In genomic region chr2:90745740-90746537, GRCm38 (mm10) we compare ENCODE assay signal across 8 mouse cellular contexts. TPM values are rescaled to one million over a fixed set of nuclear protein-coding genes. Genes with fewer than 3 reads are reported as not detected.
A peak's percentile ranks its signal among the peaks of the same experiment; 100 is the strongest.
DNase-seq lines count a peak whose midpoint lies in the region; ATAC-seq lines count a peak whose summit lies in the region.

No protein-coding gene starts in this region.

- under 1% methylated on average over 54 of the region's 54 CpGs for WGBS in lung, embryonic 15.5 days
- under 1% methylated on average over 52 of the region's 54 CpGs for WGBS in embryonic facial prominence, embryonic 14.5 days
- WGBS in hindbrain, embryonic 16.5 days: under 1% methylated on average over 54 of the region's 54 CpGs

- H3K27me3 ChIP-seq in lung, embryonic 15.5 days: no peaks in the 10 kb centered on the region
- no peaks in the 10 kb centered on the region for H3K27me3 ChIP-seq in embryonic facial prominence, embryonic 14.5 days (replicated peaks; ENCODE audit: control insufficient read depth, insufficient read depth, low read length)
- H3K27me3 ChIP-seq in hindbrain, embryonic 16.5 days (replicated peaks; ENCODE audit: control insufficient read depth, insufficient read depth, low read length): no peaks in the 10 kb centered on the region
- no peaks in the 10 kb centered on the region for H3K27me3 ChIP-seq in megakaryocyte, embryonic 14.5 days (replicated peaks)

- peak overlapping the region; percentile 96 for H3K27ac ChIP-seq in lung, embryonic 15.5 days
- H3K27ac ChIP-seq in embryonic facial prominence, embryonic 14.5 days (replicated peaks; ENCODE audit: low read depth, low read length): peak overlapping the region; percentile 98
- peak overlapping the region; percentile 98 for H3K27ac ChIP-seq in hindbrain, embryonic 16.5 days (ENCODE audit: low read depth, low read length)

- peak; percentile 29 for ATAC-seq in lung, embryonic 15.5 days (ENCODE audit: borderline replicate concordance, extremely low read depth, low FRiP score, low TSS enrichment)
- peak; percentile 58 for ATAC-seq in embryonic facial prominence, embryonic 14.5 days (ENCODE audit: low read depth)
- ATAC-seq in hindbrain, embryonic 16.5 days: peak; percentile 7

- peak overlapping the region; percentile 84 for H3K4me3 ChIP-seq in lung, embryonic 15.5 days
- H3K4me3 ChIP-seq in embryonic facial prominence, embryonic 14.5 days (ENCODE audit: low read depth, low read length): peak overlapping the region; percentile 98
- peak overlapping the region; percentile 99 for H3K4me3 ChIP-seq in hindbrain, embryonic 16.5 days (ENCODE audit: low read length)
- H3K4me3 ChIP-seq in megakaryocyte, embryonic 14.5 days (replicated peaks): peak overlapping the region; percentile 95

- peak overlapping the region; percentile 65 for H3K4me2 ChIP-seq in lung, embryonic 15.5 days
- peak overlapping the region; percentile 78 for H3K4me2 ChIP-seq in embryonic facial prominence, embryonic 14.5 days (ENCODE audit: low read depth, low read length)
- peak overlapping the region; percentile 73 for H3K4me2 ChIP-seq in hindbrain, embryonic 16.5 days (ENCODE audit: low read length)

- H3K36me3 ChIP-seq in lung, embryonic 15.5 days: peaks cover 17% of the 10 kb centered on the region
- H3K36me3 ChIP-seq in embryonic facial prominence, embryonic 14.5 days (ENCODE audit: control insufficient read depth, insufficient read depth, low read length): peaks cover 38% of the 10 kb centered on the region
- H3K36me3 ChIP-seq in hindbrain, embryonic 16.5 days (ENCODE audit: control insufficient read depth, insufficient read depth, low read length): peaks cover 4% of the 10 kb centered on the region
- peaks cover 33% of the 10 kb centered on the region for H3K36me3 ChIP-seq in megakaryocyte, embryonic 14.5 days (replicated peaks; ENCODE audit: low read length)

- H3K9ac ChIP-seq in lung, embryonic 15.5 days: peak overlapping the region; percentile 92
- peak overlapping the region; percentile 99 for H3K9ac ChIP-seq in embryonic facial prominence, embryonic 14.5 days (ENCODE audit: low read depth, low read length)
- H3K9ac ChIP-seq in hindbrain, embryonic 16.5 days (ENCODE audit: low read depth, low read length): peak overlapping the region; percentile 99

- peaks cover 7% of the 10 kb centered on the region for H3K4me1 ChIP-seq in lung, embryonic 15.5 days
- peaks cover 14% of the 10 kb centered on the region; the same call in 1 of the 2 replicates for H3K4me1 ChIP-seq in embryonic facial prominence, embryonic 14.5 days (ENCODE audit: control insufficient read depth, insufficient read depth, low read length)
- H3K4me1 ChIP-seq in hindbrain, embryonic 16.5 days (ENCODE audit: control insufficient read depth, insufficient read depth, low read depth, low read length): peaks cover 14% of the 10 kb centered on the region
- H3K4me1 ChIP-seq in megakaryocyte, embryonic 14.5 days: peaks cover 38% of the 10 kb centered on the region

- DNase-seq in adrenal gland, postnatal 10 days: peak; percentile 68
- DNase-seq in adrenal gland, adult 2 months: no peak
- DNase-seq in lung, postnatal 4 days: no peak
- peak; percentile 42 for DNase-seq in embryonic facial prominence, embryonic 14.5 days (ENCODE audit: low spot score)
- DNase-seq in cerebellum, postnatal 36 days: no peak

- H3K9me3 ChIP-seq in lung, embryonic 15.5 days: no peaks in the 10 kb centered on the region
- H3K9me3 ChIP-seq in embryonic facial prominence, embryonic 14.5 days (ENCODE audit: control insufficient read depth, low read length): no peaks in the 10 kb centered on the region
- H3K9me3 ChIP-seq in hindbrain, embryonic 16.5 days (ENCODE audit: control insufficient read depth, low read length): no peaks in the 10 kb centered on the region
- H3K9me3 ChIP-seq in megakaryocyte, embryonic 14.5 days: no peaks in the 10 kb centered on the region

RNA-seq across cellular contexts. Expression of gene Fnbp4, which starts 0.8 kb away (rescaled TPM):
- total RNA-seq in adrenal gland, postnatal 10 days (2021): 10 to 100 TPM; 42.4 to 75.4 TPM
- total RNA-seq in adrenal gland, adult 2 months (2021): 10 to 100 TPM; 36.1 to 52.2 TPM
- 22.8 and 27.0 TPM in 2 replicates for polyA plus RNA-seq in adrenal gland, adult 2 months (2012; rRNA removed)
- 77.6 and 89.0 TPM in 2 replicates for polyA plus RNA-seq in lung, embryonic 15.5 days (2015; fragmentation: Nextera tagmentation; extraction: Ambion mirVana)
- 60.9 and 71.9 TPM in 2 replicates for polyA plus RNA-seq in embryonic facial prominence, embryonic 14.5 days (2014; fragmentation: Nextera tagmentation; extraction: Ambion mirVana)
- polyA plus RNA-seq in hindbrain, embryonic 16.5 days (2015; fragmentation: Nextera tagmentation; extraction: Ambion mirVana): 75.0 and 90.6 TPM in 2 replicates
- polyA plus RNA-seq in megakaryocyte, embryonic 14.5 days (2012; ENCODE audit: insufficient read depth, low replicate concordance): 25.9 and 30.4 TPM in 2 replicates

RNA-seq across cellular contexts. Expression of gene Agbl2, which starts 36.6 kb away (rescaled TPM):
- 1 to 10 TPM in 1 of 2 experiments, under 1 TPM in 1; 0.72 to 1.4 TPM for total RNA-seq in adrenal gland, postnatal 10 days (2021)
- 1 to 10 TPM; 1.1 to 1.3 TPM for total RNA-seq in adrenal gland, adult 2 months (2021)
- 0.51 and 0.58 TPM in 2 replicates for polyA plus RNA-seq in adrenal gland, adult 2 months (2012; rRNA removed)
- polyA plus RNA-seq in lung, embryonic 15.5 days (2015; fragmentation: Nextera tagmentation; extraction: Ambion mirVana): 1.2 and 1.5 TPM in 2 replicates
- polyA plus RNA-seq in embryonic facial prominence, embryonic 14.5 days (2014; fragmentation: Nextera tagmentation; extraction: Ambion mirVana): 1.7 and 2.8 TPM in 2 replicates
- 0.69 and 1.1 TPM in 2 replicates for polyA plus RNA-seq in hindbrain, embryonic 16.5 days (2015; fragmentation: Nextera tagmentation; extraction: Ambion mirVana)
- not detected in 2 replicates for polyA plus RNA-seq in megakaryocyte, embryonic 14.5 days (2012; ENCODE audit: insufficient read depth, low replicate concordance)

Comparison
In these comparisons a context has a peak if more than half of its experiments do, and no peak if none do; other contexts are left out.
1. DNase-seq: peak in adrenal gland, postnatal 10 days (single experiment) and embryonic facial prominence, embryonic 14.5 days (single experiment); none in adrenal gland, adult 2 months (single experiment), lung, postnatal 4 days (0 of 2) and cerebellum, postnatal 36 days (0 of 2).
2. ATAC-seq: peak in every context shown above with its lines; median percentile 58 in embryonic facial prominence, embryonic 14.5 days; 29 in lung, embryonic 15.5 days; 7 in hindbrain, embryonic 16.5 days.
3. Peak in every context shown above with its lines, with median percentiles within 50 percentile points of each other: H3K27ac ChIP-seq, H3K4me2 ChIP-seq, H3K4me3 ChIP-seq and H3K9ac ChIP-seq.